Mouse (Mus musculus) testis, postnatal 14 days (tissue): ENCODE data around the gene Tuba1c.

Experiments used
- DNase-seq: peaks from one replicate; pipeline ENCODE4 v3.0.0; 2021; ENCODE audit warnings: low spot score

Gene Tuba1c

DNA sequence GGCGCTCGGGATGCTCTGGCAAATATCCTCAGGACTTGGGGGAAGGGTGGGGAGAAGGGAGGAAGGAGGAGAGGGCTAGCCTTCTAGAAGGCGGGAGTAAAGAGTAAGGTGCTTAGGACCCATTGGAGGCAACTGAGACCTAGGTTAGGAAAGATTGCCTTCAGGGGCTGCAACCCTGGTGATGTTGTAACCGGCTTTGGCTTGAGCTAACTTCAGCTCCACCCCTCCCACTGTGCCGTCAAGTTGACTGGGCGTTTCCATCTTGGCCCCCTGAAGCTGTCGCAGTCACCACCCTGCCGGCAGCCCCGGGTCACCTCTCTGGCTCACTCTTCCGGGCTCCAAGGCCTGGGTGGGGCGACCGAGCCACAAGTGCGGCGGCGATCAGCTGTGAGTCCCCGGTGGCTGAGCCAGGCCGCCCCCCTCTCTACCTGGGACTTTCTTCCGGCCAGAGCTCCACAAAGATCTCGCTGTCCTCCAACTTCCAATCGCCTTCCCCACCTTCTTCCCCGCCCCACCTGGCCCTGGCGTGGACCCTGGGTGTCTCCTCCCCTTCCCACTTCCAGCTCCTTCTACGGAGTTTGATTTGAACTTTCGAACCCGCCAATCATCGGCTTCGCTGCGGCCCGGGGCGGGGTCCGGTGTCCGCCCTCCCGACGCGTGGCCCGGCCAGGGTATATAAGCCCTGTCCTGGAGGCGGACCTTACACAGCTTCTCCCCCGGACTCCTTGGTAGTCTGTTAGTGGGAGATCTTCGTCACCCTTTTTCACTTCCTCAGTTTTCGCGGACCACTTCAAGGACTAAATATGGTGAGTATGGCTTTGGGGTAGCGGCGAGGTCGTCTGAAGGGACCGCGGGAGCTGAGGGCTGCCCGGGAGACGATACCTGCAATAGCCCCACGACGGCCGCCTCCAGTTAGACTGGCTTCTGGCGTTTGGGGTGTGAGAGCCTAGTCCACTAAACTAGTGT lies at the start of gene Tuba1c:
Gene Tuba1c (plus strand): TSS at position 273 of the 966 bp plus-strand sequence.
- DNase-seq: peak; percentile 89

GRCm38 (mm10) chr15:98980012-98980614 lies 49.6 kb upstream of the Tuba1c start:
- no peak for DNase-seq

GRCm38 (mm10) chr15:98982100-98982499 lies 47.6 kb upstream of the Tuba1c start:
- DNase-seq: no peak

DNA sequence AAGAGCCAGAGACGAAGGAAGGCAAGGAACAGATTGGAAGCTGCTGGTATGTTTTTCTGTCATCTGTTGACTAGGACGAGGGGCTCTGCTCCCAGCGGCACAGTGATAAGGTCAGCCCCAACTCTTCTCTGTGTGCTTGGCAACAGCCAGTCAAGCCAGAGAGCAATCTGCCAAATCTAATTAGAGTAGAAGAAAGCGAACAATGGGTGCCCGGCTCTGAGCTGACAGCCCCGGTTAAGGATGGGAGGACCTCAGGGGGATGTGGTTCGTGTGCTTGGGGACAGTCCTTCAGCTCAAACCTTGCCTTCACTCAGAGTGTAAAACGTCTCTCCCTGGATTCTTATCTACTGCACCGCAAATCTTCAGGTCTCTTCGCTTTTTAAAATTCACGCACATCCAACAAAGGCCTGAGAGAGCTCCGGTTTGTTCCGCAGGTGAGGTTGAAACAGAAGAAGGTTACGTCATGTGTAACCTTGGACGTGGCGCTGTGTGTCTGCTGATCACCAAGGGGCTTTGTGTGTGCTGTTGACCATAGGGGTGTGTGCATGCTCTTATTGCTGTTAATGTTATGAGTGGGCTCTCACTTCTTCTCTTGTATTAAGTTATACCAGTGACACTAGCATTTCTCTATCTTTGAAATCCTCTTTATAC lies 46.1 kb upstream of the Tuba1c start:
- DNase-seq: no peak

GRCm38 (mm10) chr15:98984681-98985080 lies 45.0 kb upstream of the Tuba1c start:
- DNase-seq: no peak

- DNase-seq: peak; percentile 71
Measured at GRCm38 (mm10) chr15:98985240-98985981, 44.3 kb upstream of the Tuba1c start.

GRCm38 (mm10) chr15:98985982-98986715 lies 43.5 kb upstream of the Tuba1c start:
- no peak for DNase-seq

- no peak for DNase-seq
Measured at GRCm38 (mm10) chr15:98987077-98987630, 42.5 kb upstream of the Tuba1c start.

DNA sequence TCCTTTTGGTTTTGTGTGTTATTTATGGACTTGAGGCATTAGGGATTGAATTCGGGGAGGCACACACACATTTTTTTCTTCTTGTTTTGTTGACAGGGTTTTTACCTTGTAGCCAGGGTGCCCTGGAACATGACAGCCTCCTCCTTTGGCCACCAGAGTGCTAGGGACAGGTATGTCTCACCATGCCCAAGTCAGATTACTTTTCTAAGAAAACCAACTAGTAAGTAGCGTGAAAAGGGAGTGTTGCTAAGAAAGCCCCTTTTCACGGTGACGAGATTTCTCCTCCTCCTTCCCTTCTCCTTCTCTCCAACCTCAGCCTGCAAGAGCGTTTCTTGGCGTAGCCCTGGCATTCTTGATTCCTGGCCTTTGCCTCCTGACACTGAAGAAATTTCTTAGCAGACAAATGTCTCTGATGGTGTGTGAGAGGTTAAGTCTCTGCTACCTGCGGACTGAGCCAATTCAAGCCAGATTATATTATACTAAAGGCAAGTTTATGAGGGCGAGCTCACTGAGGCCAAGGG lies 42.0 kb upstream of the Tuba1c start:
- no peak for DNase-seq

DNA sequence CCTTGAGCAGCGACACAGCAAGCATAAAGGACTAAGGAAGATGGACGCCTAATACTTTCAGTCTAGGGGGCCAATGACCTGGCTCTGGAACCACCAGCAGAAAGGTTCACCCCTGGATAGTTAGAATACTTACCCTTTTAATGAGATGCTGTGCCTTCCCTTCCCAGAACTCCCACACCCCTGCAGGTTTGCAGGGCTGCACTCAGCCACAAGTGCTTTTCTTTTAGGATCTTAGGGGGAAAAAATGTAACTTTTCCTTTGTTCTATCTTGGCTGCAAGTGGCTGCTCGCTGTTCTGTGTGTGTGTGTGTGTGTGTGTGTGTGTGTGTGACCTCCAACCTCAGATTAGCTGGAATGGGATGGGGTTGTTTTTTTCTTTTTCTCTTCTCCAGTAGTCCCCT lies 40.9 kb upstream of the Tuba1c start:
- no peak for DNase-seq

GRCm38 (mm10) chr15:98989701-98990430 lies 39.8 kb upstream of the Tuba1c start:
- no peak for DNase-seq

DNA sequence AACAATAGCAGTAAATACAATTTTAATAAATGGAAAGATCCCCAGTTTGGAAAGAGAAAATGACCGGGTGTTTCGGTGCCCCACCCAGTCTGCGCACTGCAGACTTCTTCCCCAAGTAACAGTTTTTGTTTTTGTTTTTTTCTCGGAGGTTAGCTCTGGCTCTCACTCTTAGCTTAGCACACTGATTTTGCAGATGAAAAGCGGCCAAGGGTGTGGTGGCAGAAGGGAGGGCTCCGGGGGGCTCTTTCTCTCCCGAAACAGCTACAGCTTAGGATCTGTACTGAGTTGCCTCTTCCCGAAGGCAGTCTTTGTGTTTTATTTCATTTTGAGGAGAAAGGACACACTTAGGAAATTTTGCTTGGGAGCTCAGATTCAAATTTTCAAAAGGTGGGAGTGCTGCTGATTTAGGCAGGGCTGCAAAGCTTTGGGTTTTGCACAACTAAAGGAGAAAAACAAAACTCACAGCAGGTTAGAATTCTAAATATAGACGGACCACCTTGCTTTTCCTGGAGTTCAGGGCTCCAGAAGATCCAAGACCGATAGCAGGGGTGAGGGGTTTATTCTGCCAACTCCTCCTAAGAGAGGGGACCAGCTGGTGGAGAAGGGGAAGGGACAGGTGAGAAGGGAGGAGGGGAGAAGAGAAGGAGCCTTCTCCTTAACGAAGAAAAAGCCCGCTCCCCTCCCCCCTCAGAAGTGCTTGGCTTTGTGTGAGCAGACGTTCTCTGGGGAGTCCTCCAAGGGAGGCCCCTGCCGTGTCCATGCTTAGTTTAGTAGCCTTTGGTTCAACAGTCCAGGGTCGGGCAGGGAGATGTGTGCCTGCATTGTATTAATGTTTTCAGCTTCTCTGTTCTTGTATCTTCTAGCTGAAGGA lies 38.8 kb upstream of the Tuba1c start:
- DNase-seq: peak; percentile 79

GRCm38 (mm10) chr15:98991540-98992050 lies 38.1 kb upstream of the Tuba1c start:
- no peak for DNase-seq

- no peak for DNase-seq
Measured at GRCm38 (mm10) chr15:98992086-98992912, 37.4 kb upstream of the Tuba1c start.

GRCm38 (mm10) chr15:98993093-98993793 lies 36.4 kb upstream of the Tuba1c start:
- peak; percentile 87 for DNase-seq

- DNase-seq: peak; percentile 83
Measured at GRCm38 (mm10) chr15:98993865-98994264, 35.8 kb upstream of the Tuba1c start.

DNA sequence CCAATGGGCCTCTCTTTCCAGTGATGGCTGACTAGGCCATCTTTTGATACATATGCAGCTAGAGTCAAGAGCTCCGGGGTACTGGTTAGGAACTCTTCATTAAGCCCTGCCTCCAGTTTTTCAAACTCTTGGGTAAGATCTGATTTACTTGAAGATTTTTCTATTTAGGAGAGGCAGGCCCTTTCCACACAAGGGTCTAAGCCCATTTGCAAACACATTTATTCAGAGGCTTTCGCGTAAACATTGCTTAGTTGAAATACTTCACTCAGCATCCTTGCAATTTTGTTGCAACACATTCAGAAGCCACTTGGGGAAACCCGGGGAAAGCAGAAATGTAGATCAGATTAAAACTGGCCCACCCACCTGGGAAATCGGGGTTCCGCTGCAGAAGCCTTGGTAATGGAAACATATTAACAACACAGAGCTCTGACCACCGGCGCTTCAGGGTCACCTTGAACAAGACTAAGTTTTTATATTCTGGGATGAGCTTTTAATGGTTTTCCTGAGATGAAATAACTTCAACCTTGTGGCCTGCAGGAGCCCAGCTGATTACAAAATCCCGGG lies 34.7 kb upstream of the Tuba1c start:
- peak; percentile 82 for DNase-seq
